Mouse (Mus musculus) ES-E14 (cell line): ENCODE measurements around the gene Pcyt2. TPM values are rescaled to one million over a fixed set of nuclear protein-coding genes. Genes with fewer than 3 reads are reported as not detected.
A peak's percentile ranks its signal among the peaks of the same experiment; 100 is the strongest.

Source experiments
- DNase-seq: peaks from one replicate; pipeline ENCODE4 v3.0.0-alpha.2; 2013; ENCODE audit warnings: low read depth, low spot score
- H3K27ac ChIP-seq: 2 replicates; pipeline ENCODE4 v1.5.1; 2012; ENCODE audit warnings: low read depth, mild to moderate bottlenecking, low read length, moderate library complexity, mixed read lengths; ENCODE audit not compliant: poor library complexity, insufficient read depth, severe bottlenecking
- H3K36me3 ChIP-seq: 2 replicates; pipeline ENCODE4 v1.6.1; 2012; ENCODE audit warnings: mild to moderate bottlenecking, low read length, moderate library complexity, mixed read lengths; ENCODE audit not compliant: control insufficient read depth, poor library complexity, insufficient read depth, severe bottlenecking
- H3K4me1 ChIP-seq, 2 experiments: fragments of 150-350 bp in 1 of 2; sonication (generic) in 1 of 2; 2 replicates each; pipeline ENCODE4 v1.6.1; 2012; ENCODE audit warnings: low read length in 2 of 2, mild to moderate bottlenecking in 1 of 2, mixed read lengths in 1 of 2; ENCODE audit not compliant: control insufficient read depth in 2 of 2, insufficient read depth in 2 of 2, poor library complexity in 1 of 2
- H3K4me3 ChIP-seq, 2 experiments: fragments of 150-350 bp in 1 of 2; sonication (generic) in 1 of 2; 2 replicates each; pipeline ENCODE4 v1.5.1; 2012; ENCODE audit warnings: low read length in 2 of 2, low read depth in 1 of 2, mild to moderate bottlenecking in 1 of 2, mixed read lengths in 1 of 2; ENCODE audit not compliant: insufficient read depth in 1 of 2, poor library complexity in 1 of 2, severe bottlenecking in 1 of 2
- H3K9ac ChIP-seq: 2 replicates; pipeline ENCODE4 v1.6.1; 2012; ENCODE audit warnings: low read depth, mild to moderate bottlenecking, low read length, mixed read lengths; ENCODE audit not compliant: poor library complexity, insufficient read depth, severe bottlenecking
- H3K9me3 ChIP-seq: fragments of 150-350 bp; sonication (generic); 2 replicates; pipeline ENCODE4 v1.6.1; 2012; ENCODE audit warnings: low read depth, mild to moderate bottlenecking, low read length; ENCODE audit not compliant: control insufficient read depth, insufficient read depth
- CHD2 ChIP-seq: IDR thresholded peaks from 2 replicates; pipeline ENCODE4 v1.6.1; 2014; ENCODE audit warnings: mild to moderate bottlenecking, low read depth, low read length, inconsistent platforms
- HCFC1 ChIP-seq: IDR thresholded peaks from 2 replicates; pipeline ENCODE4 v1.6.1; 2012; ENCODE audit warnings: low read length, inconsistent platforms, borderline replicate concordance; ENCODE audit not compliant: insufficient read depth
- MAFK ChIP-seq: IDR thresholded peaks from 2 replicates; pipeline ENCODE4 v1.6.1; 2014; ENCODE audit warnings: mild to moderate bottlenecking, low read depth, low read length, inconsistent platforms; ENCODE audit not compliant: insufficient read depth
- ZC3H11A ChIP-seq: IDR thresholded peaks from 2 replicates; pipeline ENCODE4 v1.6.1; 2012; ENCODE audit warnings: low read depth, mild to moderate bottlenecking, inconsistent platforms, low read length, borderline replicate concordance
- ZNF384 ChIP-seq: IDR thresholded peaks from 2 replicates; pipeline ENCODE4 v1.6.1; 2012; ENCODE audit warnings: low read depth, low read length, inconsistent platforms
- in situ Hi-C, 2 experiments: fragments of 600-800 bp; cut with MboI; formaldehyde crosslinking; loops; one replicate each; pipeline ENCODE4 v1.15.1; 2025; ENCODE audit warnings: low sequenced_read_pairs in 2 of 2, inconsistent platforms in 1 of 2; ENCODE audit not compliant: unreplicated experiment in 2 of 2
- total RNA-seq: library from RNA; depleted of rRNA; stranded (reverse); fragments of 300-350 nt; gene quantifications from 2 replicates; pipeline ENCODE4 v1.2.3, GENCODE M21; 2012

Pcyt2 gene
- total RNA-seq, 1 experiment = 88.6 TPM

- no peak for TF ChIP-seq ZNF384
- in situ Hi-C loops = no loop called here
- peak within 1 kb of the TSS; percentile 95 for H3K9ac ChIP-seq
- H3K4me3 ChIP-seq = peak within 1 kb of the TSS; percentile 86 to 87
- no peaks in the 10 kb centered on the region for H3K9me3 ChIP-seq
- peak within 1 kb of the TSS; percentile 78 for H3K27ac ChIP-seq
- peak; percentile 90 for DNase-seq
- peaks cover 4 to 7% of the 10 kb centered on the region in 2 experiments; a peak in 3 of 4 replicates for H3K4me1 ChIP-seq
- H3K36me3 ChIP-seq = peaks cover 43% of the 10 kb centered on the region
Observed at GRCm38 (mm10) chr11:120598283-120598989, 19.3 kb downstream of the Pcyt2 start, which contains the start of the genes Alyref and Anapc11. Alyref (minus strand) TSS chr11:120598365. Anapc11 (plus strand) TSS chr11:120598421.

- peaks cover 42% of the 10 kb centered on the region for H3K36me3 ChIP-seq
- in situ Hi-C loops = no loop called here
- DNase-seq = no peak
- H3K4me3 ChIP-seq = peak overlapping the region; percentile 86 to 87
- peak overlapping the region; percentile 95 for H3K9ac ChIP-seq
- peaks cover 4 to 7% of the 10 kb centered on the region in 2 experiments; a peak in 3 of 4 replicates for H3K4me1 ChIP-seq
- no peaks in the 10 kb centered on the region for H3K9me3 ChIP-seq
- TF ChIP-seq MAFK (no peak), ZC3H11A (no peak), HCFC1 (no peak), ZNF384 (no peak), CHD2 (no peak)
- H3K27ac ChIP-seq = peak overlapping the region; percentile 78
Observed at GRCm38 (mm10) chr11:120597240-120598235, 20.2 kb downstream of the Pcyt2 start.

GRCm38 (mm10) chr11:120588531-120588930 lies 29.2 kb downstream of the Pcyt2 start:
- no peak overlapping the region for H3K4me3 ChIP-seq
- peaks cover 33% of the 10 kb centered on the region for H3K36me3 ChIP-seq
- in situ Hi-C loops = no loop called here
- H3K9me3 ChIP-seq = no peaks in the 10 kb centered on the region
- H3K9ac ChIP-seq = no peak overlapping the region
- no peak overlapping the region for H3K27ac ChIP-seq
- H3K4me1 ChIP-seq = no peaks in the 10 kb centered on the region
- TF ChIP-seq HCFC1 = no peak
- no peak for TF ChIP-seq CHD2
- TF ChIP-seq ZC3H11A = no peak
- no peak for TF ChIP-seq MAFK
- no peak for TF ChIP-seq ZNF384
- DNase-seq = no peak

- Histone ChIP-seq H3K27ac (no peak overlapping the region), H3K4me3 (no peak overlapping the region), H3K36me3 (peaks cover 29% of the 10 kb centered on the region), H3K9me3 (no peaks in the 10 kb centered on the region), H3K9ac (no peak overlapping the region), H3K4me1 (peaks cover 3 to 12% of the 10 kb centered on the region in 2 experiments)
- TF ChIP-seq MAFK (no peak), CHD2 (no peak)
- in situ Hi-C loops = no loop called here
- DNase-seq = no peak
Observed at GRCm38 (mm10) chr11:120583937-120584336, 33.8 kb downstream of the Pcyt2 start.
